Mouse (Mus musculus) lung, postnatal 0 days (tissue): ENCODE data around the gene Kmt2b. TPM values are rescaled to one million over a fixed set of nuclear protein-coding genes. Genes with fewer than 3 reads are reported as not detected.

Experiments used
- ATAC-seq: fragments of 200-750 bp; cut with Nextera tagmentation; 2 replicates; pipeline ENCODE4 v1.8.0; 2017; ENCODE audit warnings: moderate library complexity
- DNase-seq: peaks from one replicate; pipeline ENCODE4 v3.0.0-alpha.2; 2016; ENCODE audit warnings: low spot score
- H3K27ac ChIP-seq: fragments of 300-500 bp; sonication (generic); 2 replicates; pipeline ENCODE4 v1.5.1; 2014; ENCODE audit warnings: antibody characterized with exemption, mild to moderate bottlenecking, low read length, mixed read lengths
- H3K27me3 ChIP-seq: fragments of 300-500 bp; sonication (generic); replicated peaks from 2 replicates; pipeline ENCODE4 v1.6.1; 2014; ENCODE audit warnings: low read length, mixed read lengths; ENCODE audit not compliant: insufficient read depth
- H3K36me3 ChIP-seq: fragments of 300-500 bp; sonication (generic); 2 replicates; pipeline ENCODE4 v1.6.1; 2014; ENCODE audit warnings: low read length, mixed read lengths; ENCODE audit not compliant: insufficient read depth
- H3K4me1 ChIP-seq: fragments of 300-500 bp; sonication (generic); 2 replicates; pipeline ENCODE4 v1.6.1; 2014; ENCODE audit warnings: antibody characterized with exemption, low read depth, low read length, mixed read lengths; ENCODE audit not compliant: insufficient read depth
- H3K4me2 ChIP-seq: fragments of 300-500 bp; sonication (generic); replicated peaks from 2 replicates; pipeline ENCODE4 v1.6.1; 2014; ENCODE audit warnings: low read depth, mild to moderate bottlenecking, low read length, moderate library complexity, mixed read lengths
- H3K4me3 ChIP-seq: fragments of 300-500 bp; sonication (generic); 2 replicates; pipeline ENCODE4 v1.5.1; 2014; ENCODE audit warnings: low read depth, low read length
- H3K9ac ChIP-seq: fragments of 300-500 bp; sonication (generic); replicated peaks from 2 replicates; pipeline ENCODE4 v1.6.1; 2014; ENCODE audit warnings: low read depth, mild to moderate bottlenecking
- H3K9me3 ChIP-seq: fragments of 300-500 bp; sonication (generic); 2 replicates; pipeline ENCODE4 v1.6.1; 2016; ENCODE audit warnings: low read length, mixed read lengths
- CTCF ChIP-seq: IDR thresholded peaks from 2 replicates; pipeline ENCODE4 v1.5.1; 2016; ENCODE audit warnings: antibody characterized with exemption, mild to moderate bottlenecking
- EP300 ChIP-seq: IDR thresholded peaks from 2 replicates; pipeline ENCODE4 v1.6.1; 2016; ENCODE audit warnings: antibody characterized with exemption, mild to moderate bottlenecking, control low read depth
- whole genome bisulfite sequencing: fragments of 180-500 bp; shearing (Covaris S2); extraction: QIAGEN DNeasy Blood & Tissue Kit; methylation state at CpG from one replicate; pipeline ENCODE4 v1.1.7; 2014; 5-methylcytosine and 5-hydroxymethylcytosine counted together
- polyA plus RNA-seq: library from polyadenylated mRNA; unstranded; fragments of >200 nt; fragmentation: Nextera tagmentation; extraction: Ambion mirVana; gene quantifications from 2 replicates; pipeline ENCODE4 v1.2.1, GENCODE M21; 2015

Gene Kmt2b
- polyA plus RNA-seq, 1 experiment from 2014 or later = 6.9 TPM

- WGBS = 19% methylated on average over 6 of the region's 6 CpGs
- Histone ChIP-seq H3K4me1 (peaks cover 6% of the 10 kb centered on the region; the same call in 1 of the 2 replicates), H3K36me3 (peaks cover 13% of the 10 kb centered on the region), H3K9me3 (no peaks in the 10 kb centered on the region), H3K9ac (peak overlapping the region; percentile 73), H3K27ac (peak overlapping the region; percentile 95; the same call in 1 of the 2 replicates), H3K4me2 (peak overlapping the region; percentile 72), H3K27me3 (no peaks in the 10 kb centered on the region), H3K4me3 (peak overlapping the region; percentile 81)
- ATAC-seq (no peak), DNase-seq (no peak)
- TF ChIP-seq EP300 (no peak), CTCF (no peak)
These were observed 24.6 kb downstream of the Kmt2b start for GRCm38 (mm10) chr7:30563906-30564280.

DNA sequence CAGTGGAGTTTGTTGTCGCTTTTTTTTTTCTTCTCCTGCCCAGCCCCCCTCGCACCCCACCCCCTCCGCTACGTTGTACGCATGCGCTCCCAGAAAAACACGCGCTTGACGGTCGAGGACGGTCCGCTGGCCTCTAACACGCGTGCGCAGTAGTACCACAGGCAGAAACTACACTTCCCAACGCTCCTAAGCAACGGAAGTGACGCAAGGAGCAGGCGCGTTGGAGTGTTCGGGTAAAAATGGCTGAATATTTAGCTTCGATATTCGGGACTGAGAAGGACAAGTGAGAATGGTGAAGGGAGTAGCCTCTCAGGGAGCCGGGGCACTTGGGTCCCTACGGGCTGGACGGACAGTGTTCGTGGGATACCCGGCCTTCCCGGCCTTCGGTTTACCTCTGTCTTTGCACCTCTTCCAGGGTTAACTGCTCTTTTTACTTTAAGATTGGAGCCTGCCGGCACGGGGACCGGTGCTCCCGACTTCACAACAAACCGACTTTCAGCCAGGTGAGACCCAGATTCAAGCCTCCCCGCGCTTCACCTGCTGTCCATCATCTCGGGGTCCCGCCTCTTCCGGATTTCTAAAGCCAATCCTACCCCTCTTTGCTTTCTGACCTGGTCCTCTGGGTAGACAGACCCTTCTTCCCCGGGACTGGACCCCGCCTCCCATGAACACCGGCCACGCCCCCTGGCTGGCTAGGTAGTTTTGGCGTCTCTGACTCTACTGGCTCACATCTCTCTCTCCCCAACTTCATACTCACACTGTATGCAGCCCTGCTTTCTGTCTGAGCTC, 25.2 kb downstream of the Kmt2b start, which contains the start of the genes U2af1l4, Gm49396 and Psenen:
U2af1l4 (plus strand) TSS at position 185 of the 789 bp plus-strand sequence.
Gm49396 (plus strand) TSS at position 228 of the 789 bp plus-strand sequence.
Psenen (minus strand) TSS at position 511 of the 789 bp plus-strand sequence.
- TF ChIP-seq EP300 (no peak), CTCF (peak; percentile 5; the same call in 1 of the 2 replicates)
- no peaks in the 10 kb centered on the region for H3K27me3 ChIP-seq
- H3K36me3 ChIP-seq = peaks cover 7% of the 10 kb centered on the region; the same call in 1 of the 2 replicates
- H3K9me3 ChIP-seq = no peaks in the 10 kb centered on the region
- ATAC-seq (peak; percentile 88), DNase-seq (peak; percentile 99)
- H3K27ac ChIP-seq = peak within 1 kb of the TSS; percentile 95
- H3K4me2 ChIP-seq = peak within 1 kb of the TSS; percentile 72
- H3K4me1 ChIP-seq = peaks cover 12% of the 10 kb centered on the region; the same call in 1 of the 2 replicates
- 2% methylated on average over 45 of the region's 45 CpGs for WGBS
- H3K9ac ChIP-seq = peak within 1 kb of the TSS; percentile 73
- peak within 1 kb of the TSS; percentile 81 for H3K4me3 ChIP-seq

DNA sequence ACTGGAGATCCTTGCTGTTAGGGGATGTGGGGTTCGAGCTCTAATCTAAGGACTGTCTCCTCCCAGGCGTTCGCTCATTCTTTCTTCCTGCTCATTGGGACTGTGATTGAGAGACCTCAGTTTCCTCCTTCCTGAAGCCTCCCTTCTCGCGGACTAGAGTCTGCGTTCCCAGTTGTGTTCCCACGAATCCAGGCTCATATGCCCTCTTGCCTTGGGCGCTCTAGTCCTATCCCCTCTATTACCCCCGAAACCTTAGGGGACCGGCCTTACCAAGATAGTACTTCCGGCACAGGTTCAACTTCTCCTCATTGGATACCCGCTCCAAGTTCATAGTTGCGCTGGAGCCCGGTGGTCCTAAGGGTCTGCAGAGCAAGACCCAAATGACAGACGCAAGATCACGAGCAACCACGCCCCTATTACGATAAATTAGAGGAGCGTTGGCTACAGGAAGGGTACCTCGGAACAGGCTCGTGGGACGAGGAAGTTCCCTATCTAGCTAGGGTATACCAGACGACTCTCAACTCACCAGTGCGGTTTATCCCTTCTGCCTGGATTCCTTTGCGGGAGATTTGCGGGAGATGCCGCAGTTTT, 25.9 kb downstream of the Kmt2b start:
- peak overlapping the region; percentile 72 for H3K4me2 ChIP-seq
- WGBS = under 1% methylated on average over 27 of the region's 27 CpGs
- peaks cover 5% of the 10 kb centered on the region; the same call in 1 of the 2 replicates for H3K36me3 ChIP-seq
- H3K9me3 ChIP-seq = no peaks in the 10 kb centered on the region
- ATAC-seq = no peak
- peak overlapping the region; percentile 81 for H3K4me3 ChIP-seq
- peaks cover 12% of the 10 kb centered on the region; the same call in 1 of the 2 replicates for H3K4me1 ChIP-seq
- no peaks in the 10 kb centered on the region for H3K27me3 ChIP-seq
- TF ChIP-seq EP300 (no peak), CTCF (no peak)
- DNase-seq = peak; percentile 36
- peak overlapping the region; percentile 68 for H3K27ac ChIP-seq
- peak overlapping the region; percentile 73 for H3K9ac ChIP-seq

GRCm38 (mm10) chr7:30560296-30560695, 28.2 kb downstream of the Kmt2b start:
- Histone ChIP-seq H3K27ac (no peak overlapping the region), H3K4me2 (no peak overlapping the region; the same call in 1 of the 2 replicates), H3K4me1 (peaks cover 12% of the 10 kb centered on the region; the same call in 1 of the 2 replicates), H3K4me3 (no peak overlapping the region), H3K36me3 (peaks cover 15% of the 10 kb centered on the region), H3K9ac (no peak overlapping the region), H3K9me3 (no peaks in the 10 kb centered on the region), H3K27me3 (no peaks in the 10 kb centered on the region)
- no peak for ATAC-seq
- TF ChIP-seq CTCF = no peak
- TF ChIP-seq EP300 = no peak
- DNase-seq = peak; percentile 15
- WGBS = 61% methylated on average over 2 of the region's 2 CpGs

DNA sequence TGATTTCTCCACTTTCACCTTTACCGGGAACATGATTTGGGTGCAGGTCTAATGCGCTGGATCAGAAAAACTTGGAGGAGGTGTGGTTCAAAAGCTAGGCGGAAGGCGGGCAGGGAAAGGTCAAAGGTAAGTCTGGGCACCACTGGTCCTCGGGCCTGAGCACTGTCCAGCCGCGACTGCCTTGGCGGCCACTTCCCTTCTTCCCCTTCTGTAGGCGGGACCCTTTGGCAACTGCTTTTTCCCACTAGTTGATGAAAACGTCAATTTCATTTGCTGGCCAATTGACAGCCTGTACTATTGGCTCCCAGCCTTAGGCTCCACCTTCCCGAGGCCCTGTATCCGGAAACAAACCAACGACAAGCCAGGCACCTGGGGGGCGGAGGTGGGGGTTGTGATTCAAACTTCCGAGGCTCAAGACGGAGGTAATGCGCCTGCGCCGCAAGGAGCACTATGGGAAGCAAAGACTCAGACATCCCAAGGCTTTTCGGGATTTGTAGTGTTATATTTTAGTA, 29.0 kb downstream of the Kmt2b start, which contains the start of gene Lin37:
Lin37 (minus strand) TSS at position 396 of the 512 bp plus-strand sequence.
- ATAC-seq (peak; percentile 89), DNase-seq (peak; percentile 99)
- TF ChIP-seq EP300 (no peak), CTCF (no peak)
- Histone ChIP-seq H3K9me3 (no peaks in the 10 kb centered on the region), H3K36me3 (peaks cover 14% of the 10 kb centered on the region; the same call in 1 of the 2 replicates), H3K4me1 (peaks cover 12% of the 10 kb centered on the region; the same call in 1 of the 2 replicates), H3K27ac (peak within 1 kb of the TSS; percentile 57), H3K4me3 (peak within 1 kb of the TSS; percentile 49), H3K9ac (peak within 1 kb of the TSS; percentile 55), H3K27me3 (no peaks in the 10 kb centered on the region), H3K4me2 (peak within 1 kb of the TSS; percentile 64)
- 1% methylated on average over 20 of the region's 20 CpGs for WGBS
